ENCODE assay signal across 9 mouse cellular contexts in the genomic region with DNA sequence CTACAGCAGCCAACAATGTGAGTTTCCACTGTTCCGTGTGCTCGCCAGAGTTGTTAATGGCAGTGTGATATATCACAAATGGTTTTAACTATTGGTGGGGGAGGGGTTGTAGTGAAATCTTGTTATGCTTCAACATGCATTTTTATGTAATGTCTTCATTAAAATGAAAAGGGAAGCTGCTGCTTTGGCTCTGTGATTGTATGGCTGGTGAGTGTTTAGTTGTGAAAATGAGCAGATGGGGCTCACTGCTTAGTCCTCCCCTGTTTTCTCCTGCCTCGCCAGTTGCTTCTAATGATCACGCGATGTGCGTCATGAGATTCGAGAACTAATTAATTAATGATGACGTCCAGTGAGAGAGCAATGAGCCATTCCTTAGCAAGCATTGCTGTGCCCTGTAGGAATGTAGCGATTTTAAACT. TPM values are rescaled to one million over a fixed set of nuclear protein-coding genes. Genes with fewer than 3 reads are reported as not detected.
A peak's percentile ranks its signal among the peaks of the same experiment; 100 is the strongest.
DNase-seq lines count a peak whose midpoint lies in the region; ATAC-seq and TF ChIP-seq lines count a peak whose summit lies in the region.
"Had no signal": no experiment of that assay in that cellular context is flagged by ENCODE, and none has a peak within 500 bp of the region (broad histone marks: within the 10 kb centered on the region; RNA-seq: fewer than 3 reads in every experiment).

No protein-coding gene starts in this region.

- 0 out of 2 replicates have a peak overlapping the region, but pooled peaks have one; percentile 35 for H3K27ac ChIP-seq in stomach, embryonic 15.5 days
- H3K27ac ChIP-seq in stomach, postnatal 0 days (replicated peaks) = no peak overlapping the region
- peak overlapping the region; percentile 51 for H3K27ac ChIP-seq in hindbrain, embryonic 16.5 days (ENCODE audit: low read depth, low read length)

- no peak overlapping the region for H3K4me3 ChIP-seq in stomach, embryonic 15.5 days (replicated peaks)
- no peak overlapping the region for H3K4me3 ChIP-seq in stomach, postnatal 0 days (ENCODE audit: low read depth, low read length)
- no peak overlapping the region for H3K4me3 ChIP-seq in hindbrain, embryonic 16.5 days (ENCODE audit: low read length)
- H3K4me3 ChIP-seq: heart, embryonic 12.5 days had no signal

- no peak for TF ChIP-seq EP300 in stomach, postnatal 0 days (optimal IDR thresholded peaks at IDR 0.05)

- no peak overlapping the region for H3K4me2 ChIP-seq in stomach, embryonic 15.5 days
- no peak overlapping the region for H3K4me2 ChIP-seq in stomach, postnatal 0 days (replicated peaks; ENCODE audit: low read depth)
- peak overlapping the region; percentile 33 for H3K4me2 ChIP-seq in hindbrain, embryonic 16.5 days (ENCODE audit: low read length)
- H3K4me2 ChIP-seq: heart, embryonic 12.5 days had no signal

- H3K9ac ChIP-seq in stomach, embryonic 15.5 days = no peak overlapping the region
- H3K9ac ChIP-seq in stomach, postnatal 0 days (ENCODE audit: low read length) = no peak overlapping the region
- H3K9ac ChIP-seq in hindbrain, embryonic 16.5 days (ENCODE audit: low read depth, low read length) = no peak overlapping the region
- H3K9ac ChIP-seq: heart, embryonic 12.5 days had no signal

- no peak for TF ChIP-seq CTCF in stomach, postnatal 0 days (IDR thresholded peaks at IDR 0.05; ENCODE audit: low read depth)

- H3K9me3 ChIP-seq in stomach, embryonic 15.5 days = no peaks in the 10 kb centered on the region
- H3K9me3 ChIP-seq in stomach, postnatal 0 days (ENCODE audit: control insufficient read depth, low read length) = no peaks in the 10 kb centered on the region
- no peaks in the 10 kb centered on the region for H3K9me3 ChIP-seq in hindbrain, embryonic 16.5 days (ENCODE audit: control insufficient read depth, low read length)
- H3K9me3 ChIP-seq: heart, embryonic 12.5 days had no signal

- no peak for ATAC-seq in stomach, embryonic 15.5 days (ENCODE audit: insufficient read depth, low FRiP score, low read depth)
- no peak for ATAC-seq in stomach, postnatal 0 days (ENCODE audit: low FRiP score, low TSS enrichment)
- ATAC-seq in hindbrain, embryonic 16.5 days = peak; percentile 73
- ATAC-seq in CD4-positive, CD25-positive, alpha-beta regulatory T cell, adult 4 months = no peak
- ATAC-seq: Patski had no signal

- DNase-seq in layer of hippocampus, adult 11-12 months (ENCODE audit: low spot score) = peak; percentile 36
- DNase-seq in layer of hippocampus, adult 9-10 months (ENCODE audit: low spot score) = no peak
- DNase-seq in stomach, postnatal 0 days (ENCODE audit: low spot score) = no peak
- DNase-seq in lung, adult 18-20 months = no peak

- no peaks in the 10 kb centered on the region for H3K36me3 ChIP-seq in stomach, embryonic 15.5 days
- H3K36me3 ChIP-seq in stomach, postnatal 0 days (ENCODE audit: control insufficient read depth, insufficient read depth, low read length) = 0 out of 2 replicates have a peak, but pooled peaks cover 5% of the 10 kb centered on the region
- H3K36me3 ChIP-seq in hindbrain, embryonic 16.5 days (ENCODE audit: control insufficient read depth, insufficient read depth, low read length) = no peaks in the 10 kb centered on the region

- 66% methylated on average over 9 of the region's 9 CpGs for WGBS in stomach, embryonic 15.5 days
- 58% methylated on average over 9 of the region's 9 CpGs for WGBS in stomach, postnatal 0 days
- 39% methylated on average over 9 of the region's 9 CpGs for WGBS in hindbrain, embryonic 16.5 days

- H3K27me3 ChIP-seq in stomach, embryonic 15.5 days (replicated peaks) = no peaks in the 10 kb centered on the region
- no peaks in the 10 kb centered on the region for H3K27me3 ChIP-seq in stomach, postnatal 0 days (ENCODE audit: control insufficient read depth, insufficient read depth, low read length)
- no peaks in the 10 kb centered on the region for H3K27me3 ChIP-seq in hindbrain, embryonic 16.5 days (replicated peaks; ENCODE audit: control insufficient read depth, insufficient read depth, low read length)
- H3K27me3 ChIP-seq: heart, embryonic 12.5 days; Patski had no signal

- H3K4me1 ChIP-seq in stomach, embryonic 15.5 days = no peaks in the 10 kb centered on the region
- no peaks in the 10 kb centered on the region for H3K4me1 ChIP-seq in stomach, postnatal 0 days (replicated peaks; ENCODE audit: control insufficient read depth, insufficient read depth)
- peaks cover 3% of the 10 kb centered on the region for H3K4me1 ChIP-seq in hindbrain, embryonic 16.5 days (ENCODE audit: control insufficient read depth, insufficient read depth, low read depth, low read length)
- H3K4me1 ChIP-seq: heart, embryonic 12.5 days had no signal

RNA-seq across cellular contexts. Expression of gene Vps4a, which starts 45.6 kb away (rescaled TPM):
- polyA plus RNA-seq in stomach, embryonic 15.5 days (2015; fragmentation: Nextera tagmentation; extraction: Ambion mirVana) = 62.0 and 62.9 TPM in 2 replicates
- 41.0 and 41.4 TPM in 2 replicates for polyA plus RNA-seq in stomach, postnatal 0 days (2015; fragmentation: Nextera tagmentation; extraction: Ambion mirVana)
- polyA plus RNA-seq in hindbrain, embryonic 16.5 days (2015; fragmentation: Nextera tagmentation; extraction: Ambion mirVana) = 159 and 165 TPM in 2 replicates
- 10 to 100 TPM; 33.4 to 34.1 TPM for polyA plus RNA-seq in CD4-positive, CD25-positive, alpha-beta regulatory T cell, adult 4 months (2017; shearing (Covaris generic))

RNA-seq across cellular contexts. Expression of gene Sntb2, which starts 49.9 kb away (rescaled TPM):
- 15.8 and 17.6 TPM in 2 replicates for polyA plus RNA-seq in stomach, embryonic 15.5 days (2015; fragmentation: Nextera tagmentation; extraction: Ambion mirVana)
- 9.1 and 10.2 TPM in 2 replicates for polyA plus RNA-seq in stomach, postnatal 0 days (2015; fragmentation: Nextera tagmentation; extraction: Ambion mirVana)
- 4.7 and 4.9 TPM in 2 replicates for polyA plus RNA-seq in hindbrain, embryonic 16.5 days (2015; fragmentation: Nextera tagmentation; extraction: Ambion mirVana)
- 1 to 10 TPM; 2.9 to 6.5 TPM for polyA plus RNA-seq in CD4-positive, CD25-positive, alpha-beta regulatory T cell, adult 4 months (2017; shearing (Covaris generic))
